Mouse (Mus musculus): Measurements from ENCODE around the gene Cracr2b. TPM values are rescaled to one million over a fixed set of nuclear protein-coding genes. Genes with fewer than 3 reads are reported as not detected.
A peak's percentile ranks its signal among the peaks of the same experiment; 100 is the strongest.

Cracr2b gene
- polyA plus RNA-seq, 1 experiment from 2014 or later = 9.9 TPM

GRCm38 (mm10) chr7:141453636-141454035 is 7.3 kb upstream of the Cracr2b start:
- no peak for TF ChIP-seq CTCF (IDR thresholded peaks at IDR 0.05)
- DNase-seq (ENCODE audit: low read depth, low spot score) = no peak
- POLR2A ChIA-PET = interaction anchor here (0.9 to 6.5 kb wide), 2 partner anchors 14 to 15 kb away, joined by 4 to 47 read pairs; partner anchors contain the start of gene Cd151
- in situ Hi-C loops (cut with MboI; ENCODE audit: low pct_unique_long_range_greater_than_20kb) = loop anchor here (5.0 to 25.0 kb wide), 2 partner anchors 41 to 934 kb away; partner anchors contain the start of genes Ctsd, Gatd1 and Gm49369
- no peaks in the 10 kb centered on the region for H3K27me3 ChIP-seq
- CTCF ChIA-PET = interaction anchor here (1.3 to 3.4 kb wide), 2 partner anchors 15 to 17 kb away, joined by 3 to 11 read pairs; no protein-coding TSS in a partner anchor
- no peak for ATAC-seq

- H3K27me3 ChIP-seq = no peaks in the 10 kb centered on the region
- DNase-seq (ENCODE audit: low read depth, low spot score) (no peak), ATAC-seq (peak; percentile 77)
- ChIA-PET CTCF (interaction anchor here (1.1 to 1.3 kb wide), 2 partner anchors 14 to 17 kb away, joined by 3 read pairs; no protein-coding TSS in a partner anchor), POLR2A (interaction anchor here (0.9 to 6.5 kb wide), 4 partner anchors 13 to 25 kb away, joined by 3 to 47 read pairs (median 4); partner anchors contain the start of gene Cd151)
- in situ Hi-C loops (cut with MboI; ENCODE audit: low pct_unique_long_range_greater_than_20kb) = loop anchor here (5.0 to 25.0 kb wide), 2 partner anchors 43 to 932 kb away; partner anchors contain the start of genes Ctsd, Gatd1 and Gm49369
- TF ChIP-seq CTCF (IDR thresholded peaks at IDR 0.05) = no peak
Observed at GRCm38 (mm10) chr7:141454967-141455551, 5.8 kb upstream of the Cracr2b start, which contains the start of gene Pnpla2. Pnpla2 (plus strand) TSS chr7:141455198.

- H3K27me3 ChIP-seq = no peaks in the 10 kb centered on the region
- no peak for DNase-seq (ENCODE audit: low read depth, low spot score)
- no peak for TF ChIP-seq CTCF (IDR thresholded peaks at IDR 0.05)
- in situ Hi-C loops (cut with MboI; ENCODE audit: low pct_unique_long_range_greater_than_20kb) = loop anchor here (25.0 kb wide), 1 partner anchor 932 kb away; the partner anchor contains the start of genes Ctsd and Gm49369
- ChIA-PET POLR2A (interaction anchor here (1.2 to 6.5 kb wide), 5 partner anchors 9 to 24 kb away, joined by 3 to 47 read pairs (median 4); partner anchors contain the start of gene Cd151), CTCF (interaction anchor here (1.1 to 1.3 kb wide), 2 partner anchors 14 to 17 kb away, joined by 3 read pairs; no protein-coding TSS in a partner anchor)
- ATAC-seq = peak; percentile 29
Observed at GRCm38 (mm10) chr7:141455610-141456314, 5.1 kb upstream of the Cracr2b start.

- TF ChIP-seq CTCF (IDR thresholded peaks at IDR 0.05) = no peak
- no peaks in the 10 kb centered on the region for H3K27me3 ChIP-seq
- ChIA-PET POLR2A (interaction anchor here (0.6 to 6.5 kb wide), 5 partner anchors 9 to 100 kb away, joined by 3 to 47 read pairs (median 3); partner anchors contain the start of gene Cd151), CTCF (interaction anchor here (0.9 to 1.7 kb wide), 4 partner anchors 10 to 96 kb away, joined by 3 to 6 read pairs (median 4); partner anchors contain the start of gene Cd151)
- ATAC-seq (no peak), DNase-seq (ENCODE audit: low read depth, low spot score) (no peak)
- in situ Hi-C loops (cut with MboI; ENCODE audit: low pct_unique_long_range_greater_than_20kb) = loop anchor here (25.0 kb wide), 1 partner anchor 931 kb away; the partner anchor contains the start of genes Ctsd and Gm49369
Observed at GRCm38 (mm10) chr7:141456739-141457138, 4.2 kb upstream of the Cracr2b start.

- no peak for TF ChIP-seq CTCF (IDR thresholded peaks at IDR 0.05)
- POLR2A ChIA-PET = interaction anchor here (0.6 to 6.5 kb wide), 5 partner anchors 8 to 100 kb away, joined by 3 to 47 read pairs (median 3); partner anchors contain the start of gene Cd151
- H3K27me3 ChIP-seq = no peaks in the 10 kb centered on the region
- in situ Hi-C loops (cut with MboI; ENCODE audit: low pct_unique_long_range_greater_than_20kb) = loop anchor here (25.0 kb wide), 1 partner anchor 930 kb away; the partner anchor contains the start of genes Ctsd and Gm49369
- CTCF ChIA-PET = interaction anchor here (0.9 to 1.7 kb wide), 4 partner anchors 10 to 96 kb away, joined by 3 to 6 read pairs (median 4); partner anchors contain the start of gene Cd151
- DNase-seq (ENCODE audit: low read depth, low spot score) (no peak), ATAC-seq (no peak)
Observed at GRCm38 (mm10) chr7:141457236-141457635, 3.7 kb upstream of the Cracr2b start.

- in situ Hi-C loops (cut with MboI; ENCODE audit: low pct_unique_long_range_greater_than_20kb) = loop anchor here (25.0 kb wide), 1 partner anchor 929 kb away; the partner anchor contains the start of genes Ctsd and Gm49369
- POLR2A ChIA-PET = interaction anchor here (1.4 to 6.5 kb wide), 2 partner anchors 10 to 13 kb away, joined by 5 to 47 read pairs; partner anchors contain the start of gene Cd151
- ATAC-seq = no peak
Observed at GRCm38 (mm10) chr7:141457986-141458660, 2.8 kb upstream of the Cracr2b start.

GRCm38 (mm10) chr7:141458661-141459060 is 2.2 kb upstream of the Cracr2b start:
- POLR2A ChIA-PET = interaction anchor here (1.4 to 6.5 kb wide), 2 partner anchors 9 to 13 kb away, joined by 5 to 47 read pairs; partner anchors contain the start of gene Cd151
- DNase-seq (ENCODE audit: low read depth, low spot score) (no peak), ATAC-seq (no peak)
- no peak for TF ChIP-seq CTCF (IDR thresholded peaks at IDR 0.05)
- CTCF ChIA-PET = interaction anchor here (1.0 to 1.6 kb wide), 3 partner anchors 9 to 26 kb away, joined by 3 to 7 read pairs (median 3); partner anchors contain the start of gene Cd151
- in situ Hi-C loops (cut with MboI; ENCODE audit: low pct_unique_long_range_greater_than_20kb) = loop anchor here (25.0 kb wide), 1 partner anchor 929 kb away; the partner anchor contains the start of genes Ctsd and Gm49369
- H3K27me3 ChIP-seq = no peaks in the 10 kb centered on the region

More at GRCm38 (mm10) chr7:141457986-141458660, 2.8 kb upstream of the Cracr2b start:
- no peak for TF ChIP-seq CTCF (IDR thresholded peaks at IDR 0.05)
- no peak for DNase-seq (ENCODE audit: low read depth, low spot score)
- CTCF ChIA-PET = interaction anchor here (1.0 to 1.7 kb wide), 6 partner anchors 9 to 48 kb away, joined by 3 to 7 read pairs (median 4); partner anchors contain the start of gene Cd151
- no peaks in the 10 kb centered on the region for H3K27me3 ChIP-seq

- ChIA-PET POLR2A (interaction anchor here (1.4 to 6.5 kb wide), 2 partner anchors 9 to 12 kb away, joined by 5 to 47 read pairs; partner anchors contain the start of gene Cd151), CTCF (interaction anchor here (1.4 to 1.6 kb wide), 2 partner anchors 11 to 25 kb away, joined by 3 to 7 read pairs; no protein-coding TSS in a partner anchor)
- in situ Hi-C loops (cut with MboI; ENCODE audit: low pct_unique_long_range_greater_than_20kb) = loop anchor here (25.0 kb wide), 1 partner anchor 928 kb away; the partner anchor contains the start of genes Ctsd and Gm49369
- ATAC-seq (no peak), DNase-seq (ENCODE audit: low read depth, low spot score) (no peak)
- TF ChIP-seq CTCF (IDR thresholded peaks at IDR 0.05) = no peak
- no peaks in the 10 kb centered on the region for H3K27me3 ChIP-seq
Observed at GRCm38 (mm10) chr7:141459301-141459711, 1.6 kb upstream of the Cracr2b start.

GRCm38 (mm10) chr7:141460001-141460390 is 898 bp upstream of the Cracr2b start:
- no peaks in the 10 kb centered on the region for H3K27me3 ChIP-seq

More at GRCm38 (mm10) chr7:141460001-141460390, 898 bp upstream of the Cracr2b start:
- no peak for TF ChIP-seq CTCF (IDR thresholded peaks at IDR 0.05)
- in situ Hi-C loops (cut with MboI; ENCODE audit: low pct_unique_long_range_greater_than_20kb) = loop anchor here (25.0 kb wide), 1 partner anchor 927 kb away; the partner anchor contains the start of genes Ctsd and Gm49369
- no peak for ATAC-seq
- POLR2A ChIA-PET = interaction anchor here (0.7 to 6.5 kb wide), 2 partner anchors 8 to 72 kb away, joined by 4 to 47 read pairs; partner anchors contain the start of gene Cd151
- CTCF ChIA-PET = interaction anchor here (1.3 kb wide), 1 partner anchor 16 kb away, joined by 3 read pairs; no protein-coding TSS in a partner anchor
- DNase-seq (ENCODE audit: low read depth, low spot score) = no peak

Measured in Patski (cell line).